Mouse (Mus musculus) C2C12 (cell line): ENCODE measurements around the gene Wscd2. TPM values are rescaled to one million over a fixed set of nuclear protein-coding genes. Genes with fewer than 3 reads are reported as not detected.

Experiments used
- H3K27me3 ChIP-seq: one replicate; pipeline ENCODE4 v1.6.1; 2011; ENCODE audit not compliant: control insufficient read depth, insufficient read depth, insufficient read length
- H3K36me3 ChIP-seq: one replicate; pipeline ENCODE4 v1.6.1; 2011; ENCODE audit not compliant: control insufficient read depth, insufficient read depth
- H3K4me3 ChIP-seq: one replicate; pipeline ENCODE4 v1.5.1; 2011; ENCODE audit warnings: mild to moderate bottlenecking, control low read depth; ENCODE audit not compliant: poor library complexity, insufficient read depth, severe bottlenecking
- H3K79me2 ChIP-seq: one replicate; pipeline ENCODE4 v1.6.1; 2011; ENCODE audit not compliant: control insufficient read depth, insufficient read depth
- H3K79me3 ChIP-seq: one replicate; pipeline ENCODE4 v1.6.1; 2011; ENCODE audit warnings: low read depth, control low read depth
- H3ac ChIP-seq: one replicate; pipeline ENCODE3; 2011; ENCODE audit warnings: low read depth; ENCODE audit not compliant: control insufficient read depth, insufficient read length
- CEBPB ChIP-seq: IDR thresholded peaks from one replicate; pipeline ENCODE4 v1.6.1; 2011; ENCODE audit warnings: low read depth, mild to moderate bottlenecking, control low read depth, moderate library complexity
- CTCF ChIP-seq: IDR thresholded peaks from one replicate; pipeline ENCODE4 v1.5.1; 2011; ENCODE audit not compliant: control insufficient read depth, insufficient read depth, insufficient read length
- FOSL1 ChIP-seq: IDR thresholded peaks from one replicate; pipeline ENCODE4 v1.8.0; 2011; ENCODE audit warnings: mild to moderate bottlenecking, low read length; ENCODE audit not compliant: poor library complexity, insufficient read depth, severe bottlenecking
- MAX ChIP-seq: IDR thresholded peaks from one replicate; pipeline ENCODE4 v1.6.1; 2011; ENCODE audit warnings: mild to moderate bottlenecking, control low read depth
- MYOD1 ChIP-seq: IDR thresholded peaks from one replicate; pipeline ENCODE4 v1.6.1; 2011; ENCODE audit warnings: low read depth; ENCODE audit not compliant: control insufficient read depth, insufficient read length
- MYOG ChIP-seq: IDR thresholded peaks from one replicate; pipeline ENCODE4 v1.6.1; 2011; ENCODE audit not compliant: control insufficient read depth, insufficient read length; ENCODE audit errors: extremely low read depth
- USF1 ChIP-seq: IDR thresholded peaks from one replicate; pipeline ENCODE4 v1.6.1; 2011; ENCODE audit warnings: low read depth, mild to moderate bottlenecking, control low read depth, moderate library complexity
- polyA plus RNA-seq: library from polyadenylated mRNA; unstranded; fragments of >200 nt; fragmentation: generic; extraction: Trizol; gene quantifications from one replicate; pipeline ENCODE4 v1.2.1, GENCODE M21; 2012; ENCODE audit warnings: missing spikeins

Gene Wscd2
- polyA plus RNA-seq, 1 experiment = not detected

- Histone ChIP-seq H3K79me2 (no peaks in the 10 kb centered on the region), H3K4me3 (no peak overlapping the region), H3K27me3 (no peaks in the 10 kb centered on the region), H3K79me3 (no peaks in the 10 kb centered on the region), H3ac (no peak overlapping the region), H3K36me3 (no peaks in the 10 kb centered on the region)
- TF ChIP-seq MYOD1 (no peak), MAX (peak; percentile 79), USF1 (peak; percentile 92)
Measured at GRCm38 (mm10) chr5:113634024-113634651, 144.0 kb downstream of the Wscd2 start.

- Histone ChIP-seq H3ac (no peak overlapping the region), H3K27me3 (no peaks in the 10 kb centered on the region), H3K79me3 (no peaks in the 10 kb centered on the region), H3K36me3 (no peaks in the 10 kb centered on the region), H3K4me3 (no peak overlapping the region), H3K79me2 (no peaks in the 10 kb centered on the region)
- TF ChIP-seq FOSL1 (no peak), MYOG (no peak), USF1 (no peak), CTCF (no peak), MYOD1 (no peak), MAX (no peak), CEBPB (no peak)
Measured at GRCm38 (mm10) chr5:113634887-113635610, 144.9 kb downstream of the Wscd2 start.

DNA sequence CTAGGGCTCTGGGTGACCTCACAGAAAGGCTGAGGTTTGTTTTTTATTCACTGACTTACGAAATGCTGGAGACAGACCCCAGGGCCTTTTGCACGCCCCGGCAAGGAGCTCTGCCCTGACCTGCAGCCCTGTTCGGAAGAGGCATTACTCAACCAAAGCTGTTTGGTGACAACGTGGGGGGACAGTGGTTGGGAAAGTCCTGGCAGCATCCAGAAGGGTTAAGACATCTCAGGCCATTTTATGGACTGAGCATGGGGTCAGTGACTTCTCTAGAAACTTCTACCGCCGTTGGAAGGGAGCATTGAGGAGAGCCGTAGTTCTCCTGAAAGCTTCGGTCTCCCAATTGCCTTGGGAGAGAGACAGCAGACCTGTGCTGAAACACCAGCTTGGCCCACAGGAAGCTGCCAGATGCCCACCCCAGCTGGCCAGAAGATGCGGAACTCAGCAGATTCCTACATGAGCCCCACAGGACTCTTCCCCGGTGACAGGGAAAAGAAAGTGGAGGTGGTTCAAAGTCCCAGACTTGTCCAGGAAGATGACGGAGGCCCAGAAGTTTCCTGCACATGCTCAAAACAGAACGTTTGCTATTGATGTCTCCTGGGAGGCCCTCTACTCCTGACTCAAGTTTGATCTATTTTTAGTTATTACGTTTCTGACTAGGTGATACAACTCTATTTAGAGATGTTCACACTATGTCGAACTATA, 145.9 kb downstream of the Wscd2 start:
- TF ChIP-seq MYOD1 (no peak), FOSL1 (no peak), CTCF (no peak), MAX (no peak), CEBPB (no peak), USF1 (no peak), MYOG (no peak)
- no peaks in the 10 kb centered on the region for H3K36me3 ChIP-seq
- H3K4me3 ChIP-seq = no peak overlapping the region
- no peak overlapping the region for H3ac ChIP-seq
- no peaks in the 10 kb centered on the region for H3K79me2 ChIP-seq
- H3K27me3 ChIP-seq = no peaks in the 10 kb centered on the region
- no peaks in the 10 kb centered on the region for H3K79me3 ChIP-seq

DNA sequence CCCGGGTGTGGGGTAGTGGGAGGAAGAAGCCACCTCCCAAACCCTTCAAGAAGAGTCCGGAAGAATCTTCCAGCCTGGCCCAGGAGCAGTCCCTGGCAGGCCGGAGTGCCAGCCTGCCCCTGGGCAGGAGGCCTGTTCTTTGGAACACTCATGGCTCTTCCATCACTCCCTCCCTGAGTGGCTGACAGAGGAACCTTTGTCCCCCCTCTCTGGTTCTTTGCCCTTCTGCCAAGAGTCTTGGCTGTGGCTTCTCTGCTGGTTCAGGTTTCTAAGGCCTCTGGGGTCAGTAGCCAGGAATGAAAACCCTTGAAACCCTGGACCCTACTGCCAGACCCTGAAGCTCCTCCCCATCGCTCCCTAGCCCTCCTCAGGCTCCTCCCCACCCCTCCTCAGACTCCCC, 147.5 kb downstream of the Wscd2 start:
- TF ChIP-seq MAX (no peak), MYOG (no peak)
- no peaks in the 10 kb centered on the region for H3K79me2 ChIP-seq
- H3ac ChIP-seq = no peak overlapping the region
- H3K4me3 ChIP-seq = no peak overlapping the region
- no peaks in the 10 kb centered on the region for H3K79me3 ChIP-seq
- no peaks in the 10 kb centered on the region for H3K36me3 ChIP-seq
- H3K27me3 ChIP-seq = no peaks in the 10 kb centered on the region

GRCm38 (mm10) chr5:113638055-113638454, 147.9 kb downstream of the Wscd2 start:
- no peaks in the 10 kb centered on the region for H3K27me3 ChIP-seq
- H3K79me2 ChIP-seq = no peaks in the 10 kb centered on the region
- no peaks in the 10 kb centered on the region for H3K36me3 ChIP-seq
- H3K4me3 ChIP-seq = no peak overlapping the region
- no peak overlapping the region for H3ac ChIP-seq
- TF ChIP-seq CTCF = no peak
- TF ChIP-seq CEBPB = no peak
- TF ChIP-seq FOSL1 = no peak
- TF ChIP-seq MYOD1 = no peak
- no peak for TF ChIP-seq USF1
- TF ChIP-seq MAX = no peak
- no peak for TF ChIP-seq MYOG
- H3K79me3 ChIP-seq = no peaks in the 10 kb centered on the region

GRCm38 (mm10) chr5:113639126-113639525, 149.0 kb downstream of the Wscd2 start:
- no peaks in the 10 kb centered on the region for H3K36me3 ChIP-seq
- no peak for TF ChIP-seq MYOG
- TF ChIP-seq USF1 = peak; percentile 27

More at GRCm38 (mm10) chr5:113639126-113639525, 149.0 kb downstream of the Wscd2 start:
- H3K79me2 ChIP-seq = no peaks in the 10 kb centered on the region
- no peak overlapping the region for H3K4me3 ChIP-seq
- no peak overlapping the region for H3ac ChIP-seq
- no peaks in the 10 kb centered on the region for H3K27me3 ChIP-seq
- no peaks in the 10 kb centered on the region for H3K79me3 ChIP-seq

Other genes with a start within 250 kb of the Wscd2 start
- 1.9 TPM for gene Sgsm1, start 179.5 kb upstream of the Wscd2 start, polyA plus RNA-seq
- gene Aym1, start 133.0 kb upstream of the Wscd2 start, polyA plus RNA-seq = not detected
- 1.2 TPM for gene Cmklr1, start 160.1 kb downstream of the Wscd2 start, polyA plus RNA-seq
- not detected for gene 1700069L16Rik, start 234.4 kb downstream of the Wscd2 start, polyA plus RNA-seq
- gene Ficd, start 245.5 kb downstream of the Wscd2 start, polyA plus RNA-seq = 2.6 TPM